Mouse (Mus musculus) 416B (cell line): Measurements from ENCODE around the gene Vmn1r125.
"Not testable (repeated sequence)": the region's sequence is repeated elsewhere in the genome, so short reads cannot be mapped to it uniquely, and the experiment has no call there.

ENCODE experiments used
- DNase-seq: peaks from one replicate; pipeline ENCODE4 v3.0.0; 2011; ENCODE audit warnings: low read depth

Gene Vmn1r125

GRCm38 (mm10) chr7:21271879-21272278, at the start of gene Vmn1r125:
TSS of gene Vmn1r125 (plus strand) at chr7:21272179.
- not testable (repeated sequence) for DNase-seq

DNA sequence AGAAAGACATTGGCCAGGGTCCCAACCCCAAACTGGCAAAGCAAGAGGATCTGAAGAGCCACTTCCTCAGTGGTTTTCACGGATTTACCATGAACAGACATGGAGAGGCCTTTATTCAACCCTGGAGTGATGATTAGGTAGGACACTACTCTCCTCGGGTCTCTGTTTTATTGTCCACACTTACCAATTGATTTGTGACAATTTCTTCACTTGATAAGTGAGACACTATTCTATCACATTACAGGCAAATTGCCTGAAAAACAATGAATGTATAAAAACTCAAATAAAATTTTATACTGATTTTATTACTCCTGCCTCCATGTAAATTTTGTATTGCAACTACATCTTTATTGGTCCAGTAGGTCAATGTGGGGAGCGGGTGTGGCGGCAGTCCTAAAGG, 11.5 kb upstream of the Vmn1r125 start, which contains the start of gene Vmn1r124:
Vmn1r124 (minus strand) TSS at position 101 of the 400 bp plus-strand sequence.
- not testable (repeated sequence) for DNase-seq

DNA sequence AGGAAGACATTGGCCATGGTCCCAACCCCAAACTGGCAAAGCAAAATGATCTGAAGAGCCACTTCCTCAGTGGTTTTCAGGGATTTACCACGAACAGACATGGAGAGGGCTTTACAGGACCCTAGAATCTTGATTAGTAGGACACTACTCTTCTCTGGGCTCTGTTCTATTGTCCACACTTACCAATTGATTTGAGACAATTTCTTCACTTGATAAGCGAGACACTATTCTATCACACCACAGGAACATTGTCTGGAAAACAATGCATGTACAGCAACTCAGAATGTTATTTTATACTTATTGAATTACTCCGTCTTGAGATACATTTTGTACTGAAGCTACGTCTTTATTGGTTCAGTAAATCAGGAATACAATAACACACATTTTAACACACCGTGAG, 29.4 kb downstream of the Vmn1r125 start, which contains the start of gene Vmn1r126:
Vmn1r126 (minus strand) TSS at position 101 of the 400 bp plus-strand sequence.
- not testable (repeated sequence) for DNase-seq

- DNase-seq = not testable (repeated sequence)
Observed at GRCm38 (mm10) chr7:21319761-21320160, 47.8 kb downstream of the Vmn1r125 start, which contains the start of gene Vmn1r127. TSS of gene Vmn1r127 (minus strand) at chr7:21319861.
